Mouse (Mus musculus): ENCODE data around the gene Dclk1. TPM values are rescaled to one million over a fixed set of nuclear protein-coding genes. Genes with fewer than 3 reads are reported as not detected.

The Dclk1 gene
- polyA plus RNA-seq, 1 experiment, result 89.6 TPM

DNA sequence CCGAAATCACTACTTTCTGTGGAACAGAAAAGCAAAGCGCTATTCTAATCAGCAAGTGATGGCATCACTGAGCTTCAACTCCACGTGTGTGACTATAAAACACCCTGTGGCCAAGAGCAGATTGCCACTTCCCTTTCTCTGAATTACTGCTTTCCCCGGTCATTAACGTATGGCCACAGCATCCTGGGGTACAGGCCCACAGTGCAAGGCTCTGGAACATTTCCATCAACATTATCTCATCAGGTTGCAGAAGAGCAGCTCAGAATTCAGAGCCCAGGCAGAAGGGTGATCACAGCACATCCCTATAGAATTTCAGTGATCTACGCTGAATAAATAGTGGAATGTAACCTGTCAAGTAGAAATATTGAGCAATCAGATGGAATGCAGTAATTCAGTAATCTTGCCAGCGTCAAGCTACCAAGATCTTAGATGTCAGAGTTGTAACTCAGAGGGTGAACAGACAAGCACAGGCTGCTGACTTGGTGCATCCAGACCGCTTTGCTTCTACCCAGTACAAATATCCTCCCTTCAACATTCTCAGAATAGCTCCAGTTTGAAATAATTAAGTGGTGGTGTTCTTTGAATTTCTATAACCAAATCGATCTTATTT, 293.5 kb downstream of the Dclk1 start:
- TF ChIP-seq POLR2A (IDR thresholded peaks at IDR 0.05; ENCODE audit: low read depth, low read length) (no peak), CTCF (IDR thresholded peaks at IDR 0.05; ENCODE audit: borderline replicate concordance, insufficient read depth, low read length) (no peak)
- H3K4me1 ChIP-seq (ENCODE audit: control insufficient read depth, insufficient read depth, low read length), result peaks cover 34% of the 10 kb centered on the region
- no peak overlapping the region for H3K4me3 ChIP-seq (ENCODE audit: insufficient read depth, low read length)
- H3K27ac ChIP-seq (ENCODE audit: insufficient read depth, low read length), result 0 out of 2 replicates have a peak overlapping the region, but pooled peaks have one; percentile 51

DNA sequence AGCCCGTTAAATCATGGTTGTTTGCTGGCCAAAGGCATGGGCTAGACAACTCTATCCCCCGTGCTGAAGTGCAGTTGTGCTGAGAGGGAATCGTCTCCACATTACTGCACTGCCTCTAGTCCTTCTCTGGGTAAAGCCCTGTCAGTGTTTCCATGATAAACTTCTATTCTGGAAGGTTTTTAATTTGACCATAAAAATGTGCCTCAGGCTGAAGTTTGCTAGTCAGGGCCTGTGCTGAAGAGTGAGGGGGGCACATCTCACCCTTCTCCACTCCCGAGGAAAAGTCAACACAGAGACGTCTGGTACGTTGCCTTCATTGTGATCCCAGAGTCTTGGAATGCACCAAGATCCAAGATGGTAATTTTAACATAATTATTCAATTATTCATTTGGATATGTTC, 294.7 kb downstream of the Dclk1 start:
- Histone ChIP-seq H3K4me1 (ENCODE audit: control insufficient read depth, insufficient read depth, low read length) (peaks cover 34% of the 10 kb centered on the region), H3K27ac (ENCODE audit: insufficient read depth, low read length) (no peak overlapping the region), H3K4me3 (ENCODE audit: insufficient read depth, low read length) (no peak overlapping the region)
- TF ChIP-seq CTCF (IDR thresholded peaks at IDR 0.05; ENCODE audit: borderline replicate concordance, insufficient read depth, low read length) (no peak), POLR2A (IDR thresholded peaks at IDR 0.05; ENCODE audit: low read depth, low read length) (no peak)

DNA sequence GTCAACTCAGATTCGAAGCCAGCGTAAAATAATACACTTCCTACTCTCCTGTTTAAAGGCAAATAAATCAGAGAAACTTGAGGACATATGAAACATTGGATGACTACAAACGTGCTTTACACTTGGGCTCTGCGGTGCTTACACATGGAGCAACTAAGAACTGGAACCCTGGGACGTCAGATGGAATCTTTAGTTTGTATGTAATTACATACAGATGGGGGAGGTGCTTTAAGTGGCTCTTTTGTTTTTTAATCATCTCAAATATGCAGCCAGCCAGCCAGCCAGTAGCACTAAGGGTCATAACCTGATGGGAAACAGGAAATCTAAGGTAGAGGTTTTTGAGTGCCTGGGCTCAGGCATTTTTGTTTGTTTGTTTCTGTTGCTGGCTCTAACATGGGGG, 295.6 kb downstream of the Dclk1 start:
- no peak overlapping the region for H3K4me3 ChIP-seq (ENCODE audit: insufficient read depth, low read length)
- H3K4me1 ChIP-seq (ENCODE audit: control insufficient read depth, insufficient read depth, low read length), result peaks cover 34% of the 10 kb centered on the region
- TF ChIP-seq POLR2A (IDR thresholded peaks at IDR 0.05; ENCODE audit: low read depth, low read length), result no peak
- TF ChIP-seq CTCF (IDR thresholded peaks at IDR 0.05; ENCODE audit: borderline replicate concordance, insufficient read depth, low read length), result no peak
- peak overlapping the region; percentile 48; the same call in 1 of the 2 replicates for H3K27ac ChIP-seq (ENCODE audit: insufficient read depth, low read length)

DNA sequence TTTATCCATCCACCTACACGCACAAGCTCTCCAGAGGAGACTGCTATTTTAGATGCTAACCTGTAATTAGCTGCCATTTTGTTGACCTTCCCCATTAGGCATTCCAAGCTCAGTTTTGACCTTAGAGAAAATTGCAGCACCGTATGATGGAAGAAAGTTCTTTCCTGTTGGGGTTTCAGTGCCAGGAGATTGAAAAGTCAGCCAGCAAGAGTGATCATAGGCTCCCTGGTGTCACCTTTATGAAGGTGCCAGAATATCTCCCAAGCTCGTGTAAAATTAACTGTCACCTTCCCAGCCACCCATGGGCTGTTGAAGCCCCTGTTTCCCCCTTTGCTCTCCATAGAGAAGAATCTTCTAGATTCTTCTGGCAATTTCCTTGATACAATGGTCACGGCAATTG, 297.2 kb downstream of the Dclk1 start:
- Histone ChIP-seq H3K4me1 (ENCODE audit: control insufficient read depth, insufficient read depth, low read length) (peaks cover 34% of the 10 kb centered on the region), H3K4me3 (ENCODE audit: insufficient read depth, low read length) (no peak overlapping the region), H3K27ac (ENCODE audit: insufficient read depth, low read length) (peak overlapping the region; percentile 83)
- TF ChIP-seq CTCF (IDR thresholded peaks at IDR 0.05; ENCODE audit: borderline replicate concordance, insufficient read depth, low read length) (no peak), POLR2A (IDR thresholded peaks at IDR 0.05; ENCODE audit: low read depth, low read length) (no peak)

DNA sequence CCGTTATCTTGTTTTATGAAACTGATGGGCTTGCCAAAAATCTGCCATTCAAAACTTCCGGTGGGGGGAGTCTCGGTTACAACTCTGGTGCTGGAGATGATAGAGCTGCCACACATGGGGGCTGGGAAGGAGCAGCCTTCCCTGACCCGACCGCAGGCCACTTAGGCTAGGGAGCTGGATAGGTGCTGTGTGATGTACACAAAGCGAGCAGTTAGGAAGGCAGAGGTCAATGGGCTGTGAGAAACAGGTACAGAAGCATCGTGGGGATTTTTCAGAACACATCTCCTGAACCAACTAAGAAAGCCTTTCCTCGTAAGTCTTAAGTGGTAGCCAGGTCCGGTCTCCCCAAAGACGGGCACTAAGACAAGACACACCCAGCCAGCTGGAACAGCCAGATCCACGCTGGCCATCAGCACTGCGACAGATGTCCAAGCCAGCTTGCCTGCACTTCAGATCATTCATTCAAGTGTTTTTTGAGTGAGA, 297.7 kb downstream of the Dclk1 start:
- Histone ChIP-seq H3K4me3 (ENCODE audit: insufficient read depth, low read length) (no peak overlapping the region), H3K27ac (ENCODE audit: insufficient read depth, low read length) (peak overlapping the region; percentile 83), H3K4me1 (ENCODE audit: control insufficient read depth, insufficient read depth, low read length) (peaks cover 33% of the 10 kb centered on the region)
- TF ChIP-seq CTCF (IDR thresholded peaks at IDR 0.05; ENCODE audit: borderline replicate concordance, insufficient read depth, low read length) (no peak), POLR2A (IDR thresholded peaks at IDR 0.05; ENCODE audit: low read depth, low read length) (no peak)

DNA sequence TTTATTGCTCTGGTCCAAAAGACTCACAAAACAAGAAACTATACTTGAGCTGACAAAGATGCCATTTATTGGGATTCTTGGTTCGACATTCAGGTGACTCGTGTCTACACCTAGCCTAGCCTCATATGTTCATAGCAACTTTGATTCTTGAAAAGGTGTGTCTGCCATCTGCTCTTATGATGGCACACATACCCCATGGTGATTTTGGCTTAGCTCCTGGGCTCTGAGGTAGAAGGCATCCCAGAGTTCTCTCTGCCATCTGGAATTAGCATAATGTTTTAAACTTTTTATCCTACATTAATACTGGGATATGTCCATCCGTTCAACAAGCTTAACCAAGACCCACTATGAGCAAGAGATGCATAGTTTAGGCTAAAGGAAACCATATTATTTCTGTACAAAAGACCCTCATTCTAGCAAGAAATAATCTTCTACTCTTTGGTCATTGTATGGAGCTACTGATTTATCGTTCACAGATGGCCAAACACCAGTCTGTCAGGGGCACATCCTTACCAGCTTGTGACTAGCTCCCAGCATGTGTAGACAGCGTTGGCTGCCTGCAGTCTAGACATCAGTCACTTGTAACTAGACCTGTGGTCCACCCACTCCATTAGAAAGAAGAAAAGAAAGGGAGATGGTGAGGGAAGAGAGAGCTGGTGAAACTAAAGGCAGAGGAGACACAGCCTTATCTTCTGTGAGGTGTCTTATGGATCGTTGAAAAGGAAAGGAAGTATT, 298.4 kb downstream of the Dclk1 start:
- no peak overlapping the region for H3K27ac ChIP-seq (ENCODE audit: insufficient read depth, low read length)
- no peak overlapping the region for H3K4me3 ChIP-seq (ENCODE audit: insufficient read depth, low read length)
- TF ChIP-seq CTCF (IDR thresholded peaks at IDR 0.05; ENCODE audit: borderline replicate concordance, insufficient read depth, low read length), result no peak
- no peak for TF ChIP-seq POLR2A (IDR thresholded peaks at IDR 0.05; ENCODE audit: low read depth, low read length)
- peaks cover 28% of the 10 kb centered on the region for H3K4me1 ChIP-seq (ENCODE audit: control insufficient read depth, insufficient read depth, low read length)

DNA sequence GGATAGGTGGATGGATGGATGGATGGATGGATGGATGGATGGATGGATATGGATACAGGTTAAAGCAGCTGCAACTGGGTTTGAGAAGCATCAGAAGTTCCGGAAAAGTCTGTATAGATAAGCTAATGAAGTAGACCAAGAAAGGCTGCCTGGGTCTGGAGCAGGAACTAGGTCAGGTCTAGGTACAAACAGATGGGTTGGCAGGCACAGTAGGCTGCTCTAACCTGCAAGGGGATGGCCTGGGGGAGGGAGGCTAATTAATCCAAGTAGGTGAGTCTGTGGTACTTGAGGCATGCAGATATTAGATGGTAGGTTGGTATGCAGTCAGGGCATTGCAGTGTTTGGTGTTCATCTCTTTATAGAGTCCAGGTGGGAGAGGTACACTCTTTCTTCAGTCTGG, 299.6 kb downstream of the Dclk1 start:
- H3K4me1 ChIP-seq (ENCODE audit: control insufficient read depth, insufficient read depth, low read length), result peaks cover 19% of the 10 kb centered on the region
- no peak overlapping the region for H3K27ac ChIP-seq (ENCODE audit: insufficient read depth, low read length)

DNA sequence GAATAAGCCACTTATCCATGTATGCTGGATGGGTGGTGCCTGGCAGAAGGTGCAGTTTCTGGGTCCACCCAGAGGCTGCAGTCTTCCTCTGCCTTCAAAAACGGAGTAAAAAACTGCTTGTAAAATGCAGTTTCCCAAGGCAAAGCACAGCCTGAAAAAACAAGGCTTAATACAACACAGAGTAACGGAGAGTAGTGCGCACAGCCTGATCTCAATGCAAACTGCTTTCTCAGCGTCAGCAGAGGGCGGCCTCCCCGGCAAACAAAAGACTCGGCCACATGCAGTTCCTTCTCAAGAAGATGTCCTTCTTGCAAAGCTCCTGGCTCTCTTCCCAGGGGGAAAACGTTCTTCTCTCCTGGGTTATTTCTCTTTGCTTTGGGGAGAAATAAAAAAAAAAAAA, 300.1 kb downstream of the Dclk1 start:
- H3K4me1 ChIP-seq (ENCODE audit: control insufficient read depth, insufficient read depth, low read length), result peaks cover 17% of the 10 kb centered on the region
- H3K4me3 ChIP-seq (ENCODE audit: insufficient read depth, low read length), result no peak overlapping the region
- TF ChIP-seq POLR2A (IDR thresholded peaks at IDR 0.05; ENCODE audit: low read depth, low read length) (no peak), CTCF (IDR thresholded peaks at IDR 0.05; ENCODE audit: borderline replicate concordance, insufficient read depth, low read length) (peak; percentile 38; the same call in 1 of the 2 replicates)
- no peak overlapping the region for H3K27ac ChIP-seq (ENCODE audit: insufficient read depth, low read length)

More for the DNA sequence above, 299.6 kb downstream of the Dclk1 start:
- no peak overlapping the region for H3K4me3 ChIP-seq (ENCODE audit: insufficient read depth, low read length)
- TF ChIP-seq POLR2A (IDR thresholded peaks at IDR 0.05; ENCODE audit: low read depth, low read length) (no peak), CTCF (IDR thresholded peaks at IDR 0.05; ENCODE audit: borderline replicate concordance, insufficient read depth, low read length) (no peak)

DNA sequence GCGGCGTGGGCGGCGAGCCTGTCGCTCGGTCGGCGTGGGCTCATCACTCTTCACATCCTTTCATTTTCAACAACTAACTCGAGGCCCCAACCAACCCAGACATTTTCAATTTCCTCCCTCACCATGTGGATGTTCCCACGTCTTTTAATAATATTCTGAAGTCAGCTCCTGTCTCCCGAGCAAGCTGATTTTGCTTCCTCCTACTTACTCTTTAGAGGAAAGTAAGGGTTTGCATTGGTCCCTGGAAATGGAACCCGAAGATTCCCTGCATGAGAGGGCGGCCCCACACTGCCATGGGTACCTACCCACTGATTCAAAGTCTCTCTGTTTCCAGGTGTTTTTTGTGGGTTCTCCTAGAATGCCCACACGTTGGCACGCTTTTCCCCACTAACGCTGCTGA, 300.8 kb downstream of the Dclk1 start:
- Histone ChIP-seq H3K4me1 (ENCODE audit: control insufficient read depth, insufficient read depth, low read length) (peaks cover 11% of the 10 kb centered on the region), H3K4me3 (ENCODE audit: insufficient read depth, low read length) (no peak overlapping the region), H3K27ac (ENCODE audit: insufficient read depth, low read length) (peak overlapping the region; percentile 20; the same call in 1 of the 2 replicates)
- no peak for TF ChIP-seq CTCF (IDR thresholded peaks at IDR 0.05; ENCODE audit: borderline replicate concordance, insufficient read depth, low read length)
- no peak for TF ChIP-seq POLR2A (IDR thresholded peaks at IDR 0.05; ENCODE audit: low read depth, low read length)
